Mouse (Mus musculus): ENCODE data around the gene Stap1.

Stap1 gene

GRCm38 (mm10) chr5:86071538-86071937, at the start of gene Stap1:
Gene Stap1, plus strand, starts transcription at chr5:86071746.
- no peak for DNase-seq

GRCm38 (mm10) chr5:86029820-86030219, 41.7 kb upstream of the Stap1 start:
- DNase-seq = no peak

GRCm38 (mm10) chr5:86063501-86063900, 8.0 kb upstream of the Stap1 start:
- no peak for DNase-seq

GRCm38 (mm10) chr5:86065101-86065875, 6.3 kb upstream of the Stap1 start, which contains the start of gene Cenpc1:
Gene Cenpc1, minus strand, starts transcription at chr5:86065583.
- DNase-seq = peak; percentile 94

GRCm38 (mm10) chr5:86065876-86066550, 5.5 kb upstream of the Stap1 start:
- peak; percentile 18 for DNase-seq

GRCm38 (mm10) chr5:86066551-86066929, 5.0 kb upstream of the Stap1 start:
- peak; percentile 82 for DNase-seq

GRCm38 (mm10) chr5:86068451-86068850, 3.1 kb upstream of the Stap1 start:
- DNase-seq = no peak

- no peak for DNase-seq
These were observed 2.4 kb upstream of the Stap1 start for GRCm38 (mm10) chr5:86069121-86069520.

- no peak for DNase-seq
These were observed 1.3 kb downstream of the Stap1 start for GRCm38 (mm10) chr5:86072756-86073386.

GRCm38 (mm10) chr5:86078720-86079334, 7.3 kb downstream of the Stap1 start:
- DNase-seq = no peak

- DNase-seq = no peak
These were observed 12.4 kb downstream of the Stap1 start for GRCm38 (mm10) chr5:86083987-86084386.

- DNase-seq = no peak
These were observed 13.4 kb downstream of the Stap1 start for GRCm38 (mm10) chr5:86084979-86085378.

- no peak for DNase-seq
These were observed 15.2 kb downstream of the Stap1 start for GRCm38 (mm10) chr5:86086751-86087150.

GRCm38 (mm10) chr5:86094754-86095153, 23.2 kb downstream of the Stap1 start:
- DNase-seq = no peak

- DNase-seq = no peak
These were observed 27.4 kb downstream of the Stap1 start for GRCm38 (mm10) chr5:86098988-86099387.

GRCm38 (mm10) chr5:86100621-86101020, 29.1 kb downstream of the Stap1 start:
- no peak for DNase-seq

- DNase-seq = no peak
These were observed 30.6 kb downstream of the Stap1 start for GRCm38 (mm10) chr5:86102176-86102575.

GRCm38 (mm10) chr5:86106610-86107009, 35.1 kb downstream of the Stap1 start:
- no peak for DNase-seq

- no peak for DNase-seq
These were observed 39.5 kb downstream of the Stap1 start for GRCm38 (mm10) chr5:86111074-86111473.

- no peak for DNase-seq
These were observed 41.5 kb downstream of the Stap1 start for GRCm38 (mm10) chr5:86113037-86113436.

- no peak for DNase-seq
These were observed 42.5 kb downstream of the Stap1 start for GRCm38 (mm10) chr5:86113997-86114396.

- DNase-seq = no peak
These were observed 47.0 kb downstream of the Stap1 start for GRCm38 (mm10) chr5:86118457-86119094.

GRCm38 (mm10) chr5:86128749-86129148, 57.2 kb downstream of the Stap1 start:
- no peak for DNase-seq

Data from right cerebral cortex, postnatal 14 days (tissue).